Mouse (Mus musculus) limb, embryonic 11.5 days (tissue): Measurements from ENCODE around the gene Vps37b. TPM values are rescaled to one million over a fixed set of nuclear protein-coding genes. Genes with fewer than 3 reads are reported as not detected.
A peak's percentile ranks its signal among the peaks of the same experiment; 100 is the strongest.

Experiments used
- ATAC-seq: fragments of 200-750 bp; cut with Nextera tagmentation; 2 replicates; pipeline ENCODE4 v1.8.0; 2017; ENCODE audit warnings: low read depth; ENCODE audit not compliant: insufficient number of reproducible peaks, low FRiP score, low TSS enrichment
- DNase-seq: peaks from one replicate; pipeline ENCODE4 v3.0.0-alpha.2; 2015; ENCODE audit warnings: low spot score
- H3K27ac ChIP-seq: fragments of 300-500 bp; sonication (generic); replicated peaks from 2 replicates; pipeline ENCODE4 v1.5.1; 2014; ENCODE audit warnings: low read depth, mild to moderate bottlenecking, low read length
- H3K27me3 ChIP-seq: fragments of 300-500 bp; sonication (generic); 2 replicates; pipeline ENCODE4 v1.6.1; 2014; ENCODE audit warnings: mild to moderate bottlenecking, low read length, mixed read lengths; ENCODE audit not compliant: control insufficient read depth, insufficient read depth
- H3K36me3 ChIP-seq: fragments of 300-500 bp; sonication (generic); 2 replicates; pipeline ENCODE4 v1.6.1; 2014; ENCODE audit warnings: mild to moderate bottlenecking, low read length, moderate library complexity, mixed read lengths; ENCODE audit not compliant: control insufficient read depth, insufficient read depth
- H3K4me1 ChIP-seq: fragments of 300-500 bp; sonication (generic); 2 replicates; pipeline ENCODE4 v1.6.1; 2014; ENCODE audit warnings: low read length, mixed read lengths; ENCODE audit not compliant: control insufficient read depth, insufficient read depth
- H3K4me2 ChIP-seq: fragments of 300-500 bp; sonication (generic); 2 replicates; pipeline ENCODE4 v1.6.1; 2014; ENCODE audit warnings: low read depth, mild to moderate bottlenecking, moderate library complexity; ENCODE audit not compliant: severe bottlenecking
- H3K4me3 ChIP-seq: fragments of 300-500 bp; sonication (generic); 2 replicates; pipeline ENCODE4 v1.5.1; 2014; ENCODE audit warnings: low read depth, low read length
- H3K9ac ChIP-seq: fragments of 300-500 bp; sonication (generic); 2 replicates; pipeline ENCODE4 v1.6.1; 2014; ENCODE audit warnings: mild to moderate bottlenecking, low read length
- H3K9me3 ChIP-seq: fragments of 300-500 bp; sonication (generic); 2 replicates; pipeline ENCODE4 v1.6.1; 2016; ENCODE audit warnings: low read length; ENCODE audit not compliant: control insufficient read depth
- WGBS: fragments of 180-500 bp; shearing (Covaris S2); extraction: QIAGEN DNeasy Blood & Tissue Kit; methylation state at CpG from one replicate; pipeline ENCODE4 v1.1.7; 2014; 5-methylcytosine and 5-hydroxymethylcytosine counted together
- polyA plus RNA-seq: library from polyadenylated mRNA; unstranded; fragments of >200 nt; fragmentation: Nextera tagmentation; extraction: Ambion mirVana; gene quantifications from 2 replicates; pipeline ENCODE4 v1.2.1, GENCODE M21; 2014

The Vps37b gene
- polyA plus RNA-seq, 1 experiment from 2014 or later, result 32.8 TPM

- H3K9me3 ChIP-seq, result no peaks in the 10 kb centered on the region
- no peak overlapping the region for H3K4me3 ChIP-seq
- H3K36me3 ChIP-seq, result no peaks in the 10 kb centered on the region
- no peak overlapping the region for H3K4me2 ChIP-seq
- H3K27ac ChIP-seq, result no peak overlapping the region
- no peaks in the 10 kb centered on the region; the same call in 1 of the 2 replicates for H3K4me1 ChIP-seq
- H3K27me3 ChIP-seq, result no peaks in the 10 kb centered on the region
- 75% methylated on average over 9 of the region's 9 CpGs for whole genome bisulfite sequencing
- ATAC-seq (no peak), DNase-seq (no peak)
- no peak overlapping the region for H3K9ac ChIP-seq
Measured at GRCm38 (mm10) chr5:124041097-124041496, 9.0 kb upstream of the Vps37b start.

DNA sequence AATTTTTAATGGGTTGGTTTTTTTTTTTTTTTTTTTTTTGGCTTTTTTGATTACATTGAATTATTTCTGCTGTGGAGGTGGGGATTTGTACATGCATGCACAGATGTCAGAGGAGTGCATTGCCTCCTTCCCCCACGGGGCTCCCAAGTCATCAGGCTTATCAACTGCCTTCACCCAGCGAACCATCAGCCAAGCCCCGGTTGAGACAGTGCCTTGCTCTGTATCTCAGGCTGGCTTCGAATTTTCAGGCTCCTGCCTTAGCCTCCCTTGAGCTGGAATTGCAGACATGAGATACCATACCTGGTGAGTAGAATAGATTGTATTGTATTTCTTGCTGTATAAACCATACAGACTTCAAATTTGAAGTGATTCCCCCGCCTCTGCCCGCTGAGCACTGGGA, 7.5 kb upstream of the Vps37b start:
- no peaks in the 10 kb centered on the region for H3K4me1 ChIP-seq
- H3K4me3 ChIP-seq, result no peak overlapping the region
- ATAC-seq (no peak), DNase-seq (no peak)
- no peaks in the 10 kb centered on the region for H3K9me3 ChIP-seq
- H3K27me3 ChIP-seq, result no peaks in the 10 kb centered on the region
- H3K36me3 ChIP-seq, result no peaks in the 10 kb centered on the region
- 91% methylated on average over 6 of the region's 6 CpGs for WGBS
- no peak overlapping the region for H3K27ac ChIP-seq
- no peak overlapping the region for H3K9ac ChIP-seq
- H3K4me2 ChIP-seq, result no peak overlapping the region

DNA sequence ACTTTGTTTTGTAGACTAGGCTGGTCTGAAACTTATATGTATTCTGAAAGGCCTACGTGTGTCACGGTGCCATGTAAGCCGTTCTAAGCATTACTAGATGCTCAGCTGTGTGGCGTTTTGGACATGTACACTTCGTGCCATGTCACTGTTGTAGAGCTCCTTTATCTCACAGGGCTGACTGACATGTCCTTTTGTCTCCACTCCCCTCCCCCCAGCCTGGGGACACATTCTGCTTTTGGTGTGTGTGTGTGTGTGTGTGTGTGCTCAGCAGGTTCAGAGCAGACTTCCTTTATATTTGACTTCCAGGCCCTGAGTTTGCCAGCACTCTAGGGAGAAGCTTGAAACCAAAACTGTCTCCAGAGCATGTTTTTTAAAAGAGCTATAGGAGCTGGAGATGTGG, 4.8 kb upstream of the Vps37b start:
- H3K9me3 ChIP-seq, result no peaks in the 10 kb centered on the region
- no peak overlapping the region for H3K4me2 ChIP-seq
- no peaks in the 10 kb centered on the region for H3K27me3 ChIP-seq
- no peak overlapping the region for H3K27ac ChIP-seq
- no peak overlapping the region for H3K4me3 ChIP-seq
- H3K9ac ChIP-seq, result no peak overlapping the region
- ATAC-seq (no peak), DNase-seq (no peak)
- H3K36me3 ChIP-seq, result no peaks in the 10 kb centered on the region
- 81% methylated on average over 5 of the region's 5 CpGs for WGBS
- no peaks in the 10 kb centered on the region for H3K4me1 ChIP-seq

- Histone ChIP-seq H3K4me1 (no peaks in the 10 kb centered on the region), H3K9me3 (no peaks in the 10 kb centered on the region), H3K27me3 (no peaks in the 10 kb centered on the region), H3K4me3 (no peak overlapping the region), H3K9ac (no peak overlapping the region), H3K27ac (no peak overlapping the region), H3K36me3 (no peaks in the 10 kb centered on the region), H3K4me2 (no peak overlapping the region)
- no peak for ATAC-seq
- WGBS, result 51% methylated on average over 6 of the region's 6 CpGs
- no peak for DNase-seq
Measured at GRCm38 (mm10) chr5:124036341-124036740, 4.3 kb upstream of the Vps37b start.

DNA sequence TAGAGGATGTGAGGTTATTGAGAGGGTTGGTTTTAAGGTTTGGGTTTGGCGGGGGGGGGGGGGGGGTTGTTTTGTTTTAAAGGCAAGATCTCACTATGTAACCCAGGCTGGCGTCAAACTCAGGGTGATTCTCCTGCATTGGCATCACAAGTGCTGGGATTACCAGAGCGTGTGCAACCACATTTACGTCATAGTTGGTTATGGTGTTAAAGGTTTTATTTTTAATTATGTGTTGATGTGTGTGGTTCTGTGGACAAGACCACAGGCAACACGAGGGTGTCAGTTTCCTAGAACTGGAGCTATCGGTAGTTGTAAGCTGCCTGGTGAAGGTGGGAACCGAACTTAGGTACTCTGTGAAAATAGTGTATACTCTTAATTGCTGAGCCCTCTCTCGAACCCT, 3.7 kb upstream of the Vps37b start:
- Histone ChIP-seq H3K27me3 (no peaks in the 10 kb centered on the region), H3K36me3 (no peaks in the 10 kb centered on the region), H3K9ac (no peak overlapping the region), H3K4me2 (no peak overlapping the region), H3K9me3 (no peaks in the 10 kb centered on the region), H3K4me3 (no peak overlapping the region), H3K27ac (no peak overlapping the region), H3K4me1 (peaks cover 5% of the 10 kb centered on the region; the same call in 1 of the 2 replicates)
- DNase-seq (no peak), ATAC-seq (no peak)
- 72% methylated on average over 8 of the region's 8 CpGs for WGBS

GRCm38 (mm10) chr5:124035406-124035805, 3.3 kb upstream of the Vps37b start:
- Histone ChIP-seq H3K4me1 (peaks cover 8% of the 10 kb centered on the region; the same call in 1 of the 2 replicates), H3K36me3 (no peaks in the 10 kb centered on the region), H3K9ac (no peak overlapping the region), H3K9me3 (no peaks in the 10 kb centered on the region), H3K4me3 (no peak overlapping the region), H3K27ac (no peak overlapping the region), H3K27me3 (no peaks in the 10 kb centered on the region), H3K4me2 (no peak overlapping the region)
- 90% methylated on average over 9 of the region's 9 CpGs for WGBS
- DNase-seq, result no peak
- no peak for ATAC-seq

- 77% methylated on average over 11 of the region's 11 CpGs for WGBS
- DNase-seq (no peak), ATAC-seq (no peak)
- no peaks in the 10 kb centered on the region for H3K9me3 ChIP-seq
- no peaks in the 10 kb centered on the region for H3K36me3 ChIP-seq
- peaks cover 8% of the 10 kb centered on the region; the same call in 1 of the 2 replicates for H3K4me1 ChIP-seq
- H3K9ac ChIP-seq, result no peak overlapping the region
- no peak overlapping the region for H3K4me2 ChIP-seq
- no peaks in the 10 kb centered on the region for H3K27me3 ChIP-seq
- no peak overlapping the region for H3K4me3 ChIP-seq
- no peak overlapping the region for H3K27ac ChIP-seq
Measured at GRCm38 (mm10) chr5:124034471-124034870, 2.4 kb upstream of the Vps37b start.

DNA sequence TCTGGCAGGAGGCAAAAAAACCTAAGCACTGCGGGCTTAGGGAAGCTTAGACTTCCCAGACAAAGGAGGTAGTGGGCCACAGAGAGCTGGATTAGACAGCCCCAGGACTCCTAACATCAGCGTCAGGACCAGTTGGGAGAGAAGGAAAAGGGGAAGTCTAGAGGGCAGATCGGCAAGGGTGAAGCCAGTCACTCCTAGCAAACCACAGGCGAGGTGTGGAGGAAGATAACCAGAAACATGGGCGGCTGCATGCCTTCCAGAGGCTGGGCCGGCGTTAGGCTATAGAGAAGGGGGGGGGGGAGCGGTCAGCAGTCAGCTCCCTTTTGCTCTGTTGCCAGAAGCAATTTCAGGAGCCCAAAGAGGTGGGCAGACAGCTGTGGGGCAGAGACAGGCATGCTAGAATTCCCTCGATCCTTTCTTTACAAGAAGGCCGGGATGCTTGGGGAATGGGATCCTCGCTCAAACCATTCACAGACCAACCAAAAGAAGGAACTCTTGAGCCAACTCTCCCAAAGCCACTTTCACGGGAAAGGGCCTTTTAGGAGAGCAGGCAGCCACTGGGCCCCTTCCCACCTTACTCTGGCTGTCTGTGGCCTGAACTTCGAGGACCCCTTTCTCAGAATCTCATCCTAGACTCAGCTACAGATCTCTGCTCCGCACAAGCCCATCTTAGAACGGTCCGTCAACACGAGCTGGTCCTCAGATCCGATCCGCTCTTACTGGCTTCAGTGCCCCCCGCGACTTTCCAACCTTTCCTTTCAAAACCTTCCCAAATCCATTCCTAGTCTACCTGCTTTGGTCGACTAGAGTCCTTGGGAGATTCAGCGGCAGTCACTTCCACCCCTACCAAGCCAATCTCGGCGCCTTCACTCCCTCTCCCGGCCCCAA, 758 bp downstream of the Vps37b start:
- H3K4me2 ChIP-seq, result peak overlapping the region; percentile 90
- H3K9ac ChIP-seq, result peak overlapping the region; percentile 91
- DNase-seq (peak; percentile 55), ATAC-seq (no peak; the same call in 1 of the 2 replicates)
- peak overlapping the region; percentile 80 for H3K27ac ChIP-seq
- 0 out of 2 replicates have a peak, but pooled peaks cover 3% of the 10 kb centered on the region for H3K36me3 ChIP-seq
- peak overlapping the region; percentile 93 for H3K4me3 ChIP-seq
- H3K27me3 ChIP-seq, result no peaks in the 10 kb centered on the region
- no peaks in the 10 kb centered on the region for H3K9me3 ChIP-seq
- WGBS, result 2% methylated on average over 26 of the region's 26 CpGs
- H3K4me1 ChIP-seq, result peaks cover 12% of the 10 kb centered on the region; the same call in 1 of the 2 replicates
